Mouse (Mus musculus): ENCODE results near the gene Cryz.
A peak's percentile ranks its signal among the peaks of the same experiment; 100 is the strongest.
"Not testable (repeated sequence)": the region's sequence is repeated elsewhere in the genome, so short reads cannot be mapped to it uniquely, and the experiment has no call there.

Cryz gene

GRCm38 (mm10) chr3:154591621-154592020 lies 4.9 kb upstream of the Cryz start:
- peaks cover 2% of the 10 kb centered on the region for H3K36me3 ChIP-seq (ENCODE audit: control insufficient read depth, insufficient read depth, low read length, poor library complexity, severe bottlenecking)
- H3K27me3 ChIP-seq (ENCODE audit: control insufficient read depth, insufficient read depth, low read length, poor library complexity, severe bottlenecking) = no peaks in the 10 kb centered on the region
- no peak for DNase-seq (ENCODE audit: low read depth, low spot score)

GRCm38 (mm10) chr3:154593596-154593995 lies 2.9 kb upstream of the Cryz start:
- peaks cover 2% of the 10 kb centered on the region for H3K36me3 ChIP-seq (ENCODE audit: control insufficient read depth, insufficient read depth, low read length, poor library complexity, severe bottlenecking)
- no peaks in the 10 kb centered on the region for H3K27me3 ChIP-seq (ENCODE audit: control insufficient read depth, insufficient read depth, low read length, poor library complexity, severe bottlenecking)
- DNase-seq (ENCODE audit: low read depth, low spot score) = no peak

- Histone ChIP-seq H3K36me3 (ENCODE audit: control insufficient read depth, insufficient read depth, low read length, poor library complexity, severe bottlenecking) (peaks cover 2% of the 10 kb centered on the region), H3K27me3 (ENCODE audit: control insufficient read depth, insufficient read depth, low read length, poor library complexity, severe bottlenecking) (no peaks in the 10 kb centered on the region)
- no peak for DNase-seq (ENCODE audit: low read depth, low spot score)
These were observed 2.4 kb upstream of the Cryz start for GRCm38 (mm10) chr3:154594156-154594555.

GRCm38 (mm10) chr3:154596934-154597554 lies 533 bp downstream of the Cryz start, which contains the start of gene Tyw3:
Gene Tyw3 (minus strand): TSS chr3:154597104.
- peaks cover 2% of the 10 kb centered on the region for H3K36me3 ChIP-seq (ENCODE audit: control insufficient read depth, insufficient read depth, low read length, poor library complexity, severe bottlenecking)
- no peaks in the 10 kb centered on the region for H3K27me3 ChIP-seq (ENCODE audit: control insufficient read depth, insufficient read depth, low read length, poor library complexity, severe bottlenecking)
- DNase-seq (ENCODE audit: low read depth, low spot score) = peak; percentile 94

GRCm38 (mm10) chr3:154597561-154597960 lies 1.1 kb downstream of the Cryz start:
- no peaks in the 10 kb centered on the region for H3K27me3 ChIP-seq (ENCODE audit: control insufficient read depth, insufficient read depth, low read length, poor library complexity, severe bottlenecking)
- DNase-seq (ENCODE audit: low read depth, low spot score) = no peak
- H3K36me3 ChIP-seq (ENCODE audit: control insufficient read depth, insufficient read depth, low read length, poor library complexity, severe bottlenecking) = peaks cover 2% of the 10 kb centered on the region; the same call in 1 of the 2 replicates

GRCm38 (mm10) chr3:154602141-154602540 lies 5.6 kb downstream of the Cryz start:
- H3K36me3 ChIP-seq (ENCODE audit: control insufficient read depth, insufficient read depth, low read length, poor library complexity, severe bottlenecking) = no peaks in the 10 kb centered on the region
- no peak for DNase-seq (ENCODE audit: low read depth, low spot score)
- no peaks in the 10 kb centered on the region for H3K27me3 ChIP-seq (ENCODE audit: control insufficient read depth, insufficient read depth, low read length, poor library complexity, severe bottlenecking)

- Histone ChIP-seq H3K36me3 (ENCODE audit: control insufficient read depth, insufficient read depth, low read length, poor library complexity, severe bottlenecking) (no peaks in the 10 kb centered on the region), H3K27me3 (ENCODE audit: control insufficient read depth, insufficient read depth, low read length, poor library complexity, severe bottlenecking) (no peaks in the 10 kb centered on the region)
- DNase-seq (ENCODE audit: low read depth, low spot score) = no peak
These were observed 8.4 kb downstream of the Cryz start for GRCm38 (mm10) chr3:154604871-154605270.

- no peaks in the 10 kb centered on the region for H3K36me3 ChIP-seq (ENCODE audit: control insufficient read depth, insufficient read depth, low read length, poor library complexity, severe bottlenecking)
- H3K27me3 ChIP-seq (ENCODE audit: control insufficient read depth, insufficient read depth, low read length, poor library complexity, severe bottlenecking) = no peaks in the 10 kb centered on the region
- DNase-seq (ENCODE audit: low read depth, low spot score) = no peak
These were observed 11.4 kb downstream of the Cryz start for GRCm38 (mm10) chr3:154607896-154608295.

- peak; percentile 4 for DNase-seq (ENCODE audit: low read depth, low spot score)
- no peaks in the 10 kb centered on the region for H3K36me3 ChIP-seq (ENCODE audit: control insufficient read depth, insufficient read depth, low read length, poor library complexity, severe bottlenecking)
These were observed 15.4 kb downstream of the Cryz start for GRCm38 (mm10) chr3:154611888-154612287.

GRCm38 (mm10) chr3:154614771-154615170 lies 18.3 kb downstream of the Cryz start:
- no peak for DNase-seq (ENCODE audit: low read depth, low spot score)
- H3K36me3 ChIP-seq (ENCODE audit: control insufficient read depth, insufficient read depth, low read length, poor library complexity, severe bottlenecking) = no peaks in the 10 kb centered on the region

More at GRCm38 (mm10) chr3:154611888-154612287, 15.4 kb downstream of the Cryz start:
- no peaks in the 10 kb centered on the region for H3K27me3 ChIP-seq (ENCODE audit: control insufficient read depth, insufficient read depth, low read length, poor library complexity, severe bottlenecking)

GRCm38 (mm10) chr3:154615304-154615703 lies 18.8 kb downstream of the Cryz start:
- H3K27me3 ChIP-seq (ENCODE audit: control insufficient read depth, insufficient read depth, low read length, poor library complexity, severe bottlenecking) = no peaks in the 10 kb centered on the region
- DNase-seq (ENCODE audit: low read depth, low spot score) = no peak

More at GRCm38 (mm10) chr3:154614771-154615170, 18.3 kb downstream of the Cryz start:
- no peaks in the 10 kb centered on the region for H3K27me3 ChIP-seq (ENCODE audit: control insufficient read depth, insufficient read depth, low read length, poor library complexity, severe bottlenecking)

GRCm38 (mm10) chr3:154616106-154616505 lies 19.6 kb downstream of the Cryz start:
- H3K27me3 ChIP-seq (ENCODE audit: control insufficient read depth, insufficient read depth, low read length, poor library complexity, severe bottlenecking) = no peaks in the 10 kb centered on the region
- no peak for DNase-seq (ENCODE audit: low read depth, low spot score)
- no peaks in the 10 kb centered on the region for H3K36me3 ChIP-seq (ENCODE audit: control insufficient read depth, insufficient read depth, low read length, poor library complexity, severe bottlenecking)

More at GRCm38 (mm10) chr3:154615304-154615703, 18.8 kb downstream of the Cryz start:
- H3K36me3 ChIP-seq (ENCODE audit: control insufficient read depth, insufficient read depth, low read length, poor library complexity, severe bottlenecking) = no peaks in the 10 kb centered on the region

- DNase-seq (ENCODE audit: low read depth, low spot score) = no peak
- no peaks in the 10 kb centered on the region for H3K36me3 ChIP-seq (ENCODE audit: control insufficient read depth, insufficient read depth, low read length, poor library complexity, severe bottlenecking)
These were observed 31.8 kb downstream of the Cryz start for GRCm38 (mm10) chr3:154628284-154628683.

GRCm38 (mm10) chr3:154631281-154631680 lies 34.8 kb downstream of the Cryz start:
- not testable (repeated sequence) for H3K36me3 ChIP-seq (ENCODE audit: control insufficient read depth, insufficient read depth, low read length, poor library complexity, severe bottlenecking); DNase-seq (ENCODE audit: low read depth, low spot score)

More at GRCm38 (mm10) chr3:154628284-154628683, 31.8 kb downstream of the Cryz start:
- H3K27me3 ChIP-seq (ENCODE audit: control insufficient read depth, insufficient read depth, low read length, poor library complexity, severe bottlenecking) = no peaks in the 10 kb centered on the region

GRCm38 (mm10) chr3:154633091-154633490 lies 36.6 kb downstream of the Cryz start:
- Histone ChIP-seq H3K27me3 (ENCODE audit: control insufficient read depth, insufficient read depth, low read length, poor library complexity, severe bottlenecking) (no peaks in the 10 kb centered on the region; the same call in 1 of the 2 replicates), H3K36me3 (ENCODE audit: control insufficient read depth, insufficient read depth, low read length, poor library complexity, severe bottlenecking) (no peaks in the 10 kb centered on the region)
- no peak for DNase-seq (ENCODE audit: low read depth, low spot score)

More at GRCm38 (mm10) chr3:154631281-154631680, 34.8 kb downstream of the Cryz start:
- not testable (repeated sequence) for H3K27me3 ChIP-seq (ENCODE audit: control insufficient read depth, insufficient read depth, low read length, poor library complexity, severe bottlenecking)

Measured in splenic B cell, adult 2 months (primary cell).